Mouse (Mus musculus) limb, embryonic 12.5 days (tissue): ENCODE data around the gene Papss1. TPM values are rescaled to one million over a fixed set of nuclear protein-coding genes. Genes with fewer than 3 reads are reported as not detected.

Experiments used
- ATAC-seq: fragments of 200-750 bp; cut with Nextera tagmentation; 2 replicates; pipeline ENCODE4 v1.8.0; 2017; ENCODE audit warnings: low read depth, moderate TSS enrichment; ENCODE audit not compliant: insufficient number of reproducible peaks, insufficient read depth, low FRiP score, low TSS enrichment
- H3K27ac ChIP-seq: fragments of 300-500 bp; sonication (generic); 2 replicates; pipeline ENCODE4 v1.5.1; 2016; ENCODE audit warnings: mild to moderate bottlenecking, moderate library complexity
- H3K27me3 ChIP-seq: fragments of 300-500 bp; sonication (generic); 2 replicates; pipeline ENCODE4 v1.6.1; 2016; ENCODE audit warnings: mild to moderate bottlenecking, moderate library complexity
- H3K36me3 ChIP-seq: fragments of 300-500 bp; sonication (generic); 2 replicates; pipeline ENCODE4 v1.6.1; 2016; ENCODE audit warnings: mild to moderate bottlenecking, moderate library complexity
- H3K4me1 ChIP-seq: fragments of 300-500 bp; sonication (generic); replicated peaks from 2 replicates; pipeline ENCODE4 v1.6.1; 2016
- H3K4me2 ChIP-seq: fragments of 300-500 bp; sonication (generic); 2 replicates; pipeline ENCODE4 v1.6.1; 2016; ENCODE audit warnings: mild to moderate bottlenecking, moderate library complexity
- H3K4me3 ChIP-seq: fragments of 300-500 bp; sonication (generic); replicated peaks from 2 replicates; pipeline ENCODE4 v1.5.1; 2016; ENCODE audit warnings: mild to moderate bottlenecking
- H3K9ac ChIP-seq: fragments of 300-500 bp; sonication (generic); replicated peaks from 2 replicates; pipeline ENCODE4 v1.6.1; 2016; ENCODE audit warnings: mild to moderate bottlenecking, moderate library complexity
- H3K9me3 ChIP-seq: fragments of 300-500 bp; sonication (generic); 2 replicates; pipeline ENCODE4 v1.6.1; 2016; ENCODE audit warnings: mild to moderate bottlenecking, moderate library complexity
- WGBS: fragments of 180-500 bp; shearing (Covaris S2); methylation state at CpG from one replicate; pipeline ENCODE4 v1.1.7; 2016; 5-methylcytosine and 5-hydroxymethylcytosine counted together
- polyA plus RNA-seq: library from polyadenylated mRNA; unstranded; fragments of >200 nt; fragmentation: Nextera tagmentation; extraction: Ambion mirVana; gene quantifications from 2 replicates; pipeline ENCODE4 v1.2.1, GENCODE M21; 2016

Papss1 gene
- polyA plus RNA-seq, 1 experiment from 2014 or later, result 129 TPM

GRCm38 (mm10) chr3:131612847-131613246, 48.3 kb downstream of the Papss1 start:
- Histone ChIP-seq H3K27ac (no peak overlapping the region), H3K9ac (no peak overlapping the region), H3K9me3 (no peaks in the 10 kb centered on the region), H3K4me2 (no peak overlapping the region), H3K4me3 (no peak overlapping the region), H3K27me3 (no peaks in the 10 kb centered on the region), H3K4me1 (peaks cover 17% of the 10 kb centered on the region), H3K36me3 (peaks cover 82% of the 10 kb centered on the region)
- no peak for ATAC-seq
- 76% methylated on average over 5 of the region's 5 CpGs for WGBS

GRCm38 (mm10) chr3:131614056-131614455, 49.5 kb downstream of the Papss1 start:
- 12% methylated on average over 8 of the region's 8 CpGs for WGBS
- H3K9ac ChIP-seq, result no peak overlapping the region

GRCm38 (mm10) chr3:131618580-131619338, 54.2 kb downstream of the Papss1 start:
- H3K4me1 ChIP-seq, result peaks cover 7% of the 10 kb centered on the region
- no peak overlapping the region for H3K9ac ChIP-seq
- no peak overlapping the region for H3K27ac ChIP-seq
- no peaks in the 10 kb centered on the region for H3K9me3 ChIP-seq
- H3K27me3 ChIP-seq, result no peaks in the 10 kb centered on the region
- peaks cover 58% of the 10 kb centered on the region for H3K36me3 ChIP-seq
- no peak overlapping the region for H3K4me3 ChIP-seq
- H3K4me2 ChIP-seq, result no peak overlapping the region
- no peak for ATAC-seq
- WGBS, result 93% methylated on average over 18 of the region's 18 CpGs

More at GRCm38 (mm10) chr3:131614056-131614455, 49.5 kb downstream of the Papss1 start:
- H3K27ac ChIP-seq, result no peak overlapping the region
- no peak for ATAC-seq
- H3K9me3 ChIP-seq, result no peaks in the 10 kb centered on the region
- H3K27me3 ChIP-seq, result no peaks in the 10 kb centered on the region
- peaks cover 83% of the 10 kb centered on the region for H3K36me3 ChIP-seq
- no peak overlapping the region for H3K4me2 ChIP-seq
- H3K4me3 ChIP-seq, result no peak overlapping the region
- peaks cover 17% of the 10 kb centered on the region for H3K4me1 ChIP-seq

GRCm38 (mm10) chr3:131623208-131623607, 58.6 kb downstream of the Papss1 start:
- Histone ChIP-seq H3K9me3 (no peaks in the 10 kb centered on the region), H3K4me2 (no peak overlapping the region), H3K4me3 (no peak overlapping the region), H3K9ac (no peak overlapping the region), H3K36me3 (peaks cover 64% of the 10 kb centered on the region), H3K27ac (no peak overlapping the region), H3K4me1 (no peaks in the 10 kb centered on the region), H3K27me3 (no peaks in the 10 kb centered on the region)
- WGBS, result 92% methylated on average over 1 of the region's 1 CpGs
- ATAC-seq, result no peak

- Histone ChIP-seq H3K27me3 (no peaks in the 10 kb centered on the region), H3K4me1 (no peaks in the 10 kb centered on the region), H3K4me2 (no peak overlapping the region), H3K9ac (no peak overlapping the region), H3K9me3 (no peaks in the 10 kb centered on the region), H3K36me3 (peaks cover 58% of the 10 kb centered on the region), H3K4me3 (no peak overlapping the region), H3K27ac (no peak overlapping the region)
- ATAC-seq, result no peak
- 94% methylated on average over 9 of the region's 9 CpGs for WGBS
These were observed 59.5 kb downstream of the Papss1 start for GRCm38 (mm10) chr3:131624063-131624462.

- WGBS, result 95% methylated on average over 4 of the region's 4 CpGs
- ATAC-seq, result no peak
- H3K36me3 ChIP-seq, result peaks cover 78% of the 10 kb centered on the region
These were observed 62.9 kb downstream of the Papss1 start for GRCm38 (mm10) chr3:131627476-131627875.

GRCm38 (mm10) chr3:131628265-131628664, 63.7 kb downstream of the Papss1 start:
- H3K9me3 ChIP-seq, result no peaks in the 10 kb centered on the region
- no peak overlapping the region for H3K4me3 ChIP-seq
- peaks cover 78% of the 10 kb centered on the region for H3K36me3 ChIP-seq
- H3K27me3 ChIP-seq, result no peaks in the 10 kb centered on the region
- WGBS, result 81% methylated on average over 5 of the region's 5 CpGs
- H3K9ac ChIP-seq, result no peak overlapping the region
- H3K4me2 ChIP-seq, result no peak overlapping the region
- ATAC-seq, result no peak
- H3K4me1 ChIP-seq, result no peaks in the 10 kb centered on the region
- no peak overlapping the region for H3K27ac ChIP-seq

More at GRCm38 (mm10) chr3:131627476-131627875, 62.9 kb downstream of the Papss1 start:
- Histone ChIP-seq H3K9ac (no peak overlapping the region), H3K4me2 (no peak overlapping the region), H3K4me3 (no peak overlapping the region), H3K9me3 (no peaks in the 10 kb centered on the region), H3K4me1 (no peaks in the 10 kb centered on the region), H3K27ac (no peak overlapping the region), H3K27me3 (no peaks in the 10 kb centered on the region)

- Histone ChIP-seq H3K27me3 (no peaks in the 10 kb centered on the region), H3K9me3 (no peaks in the 10 kb centered on the region), H3K36me3 (peaks cover 78% of the 10 kb centered on the region), H3K4me2 (no peak overlapping the region), H3K9ac (no peak overlapping the region), H3K4me3 (no peak overlapping the region), H3K4me1 (no peaks in the 10 kb centered on the region), H3K27ac (no peak overlapping the region)
- WGBS, result 83% methylated on average over 3 of the region's 3 CpGs
- ATAC-seq, result no peak
These were observed 64.4 kb downstream of the Papss1 start for GRCm38 (mm10) chr3:131628931-131629330.

GRCm38 (mm10) chr3:131630407-131631317, 66.1 kb downstream of the Papss1 start:
- peaks cover 68% of the 10 kb centered on the region for H3K36me3 ChIP-seq
- H3K4me1 ChIP-seq, result 0 out of 2 replicates have a peak, but pooled peaks cover 4% of the 10 kb centered on the region
- H3K4me3 ChIP-seq, result no peak overlapping the region
- WGBS, result 74% methylated on average over 11 of the region's 11 CpGs
- no peak overlapping the region for H3K4me2 ChIP-seq
- H3K27me3 ChIP-seq, result no peaks in the 10 kb centered on the region
- H3K27ac ChIP-seq, result no peak overlapping the region
- no peaks in the 10 kb centered on the region for H3K9me3 ChIP-seq
- H3K9ac ChIP-seq, result no peak overlapping the region
- ATAC-seq, result no peak

- peaks cover 10% of the 10 kb centered on the region; the same call in 1 of the 2 replicates for H3K4me1 ChIP-seq
- WGBS, result 90% methylated on average over 16 of the region's 16 CpGs
- no peaks in the 10 kb centered on the region for H3K27me3 ChIP-seq
- peaks cover 65% of the 10 kb centered on the region for H3K36me3 ChIP-seq
- ATAC-seq, result no peak
- no peak overlapping the region for H3K27ac ChIP-seq
- no peak overlapping the region for H3K9ac ChIP-seq
- no peaks in the 10 kb centered on the region for H3K9me3 ChIP-seq
- no peak overlapping the region for H3K4me2 ChIP-seq
- H3K4me3 ChIP-seq, result no peak overlapping the region
These were observed 66.8 kb downstream of the Papss1 start for GRCm38 (mm10) chr3:131631318-131631870.

GRCm38 (mm10) chr3:131634091-131634490, 69.5 kb downstream of the Papss1 start:
- H3K4me1 ChIP-seq, result peaks cover 27% of the 10 kb centered on the region
- H3K4me3 ChIP-seq, result no peak overlapping the region
- no peak overlapping the region for H3K27ac ChIP-seq
- H3K9ac ChIP-seq, result no peak overlapping the region
- H3K27me3 ChIP-seq, result no peaks in the 10 kb centered on the region
- 89% methylated on average over 2 of the region's 2 CpGs for WGBS
- no peak for ATAC-seq
- no peaks in the 10 kb centered on the region for H3K9me3 ChIP-seq
- peaks cover 60% of the 10 kb centered on the region for H3K36me3 ChIP-seq
- no peak overlapping the region for H3K4me2 ChIP-seq
